Mouse (Mus musculus) left cerebral cortex, adult 2 months (tissue): ENCODE data around the gene Hoxa10. TPM values are rescaled to one million over a fixed set of nuclear protein-coding genes. Genes with fewer than 3 reads are reported as not detected.

Experiments used
- DNase-seq, 2 experiments: peaks; one replicate each; pipeline ENCODE4 v3.0.0; 2021 to 2022; ENCODE audit warnings: low spot score in 2 of 2, mixed read lengths in 1 of 2; ENCODE audit errors: extremely low spot score in 1 of 2
- H3K27ac ChIP-seq: fragments of 200-600 bp; 2 replicates; pipeline ENCODE4 v1.8.1; 2022
- H3K4me3 ChIP-seq: fragments of 200-600 bp; 2 replicates; pipeline ENCODE4 v1.8.1; 2022
- CTCF ChIP-seq: fragments of 200-600 bp; IDR thresholded peaks from 2 replicates; pipeline ENCODE4 v1.8.1; 2022; ENCODE audit warnings: antibody characterized with exemption, mild to moderate bottlenecking, moderate library complexity
- intact Hi-C: fragments of 180-260 bp; cut with DNase I; formaldehyde crosslinking; loops from one replicate; pipeline ENCODE4 v1.15.1; 2025
- total RNA-seq, 2 experiments: library from RNA; stranded (reverse); gene quantifications; 2 replicates each; pipeline ENCODE4 v1.2.3; 2021

Gene Hoxa10
- total RNA-seq, 2 experiments from 2014 or later = not detected

DNA sequence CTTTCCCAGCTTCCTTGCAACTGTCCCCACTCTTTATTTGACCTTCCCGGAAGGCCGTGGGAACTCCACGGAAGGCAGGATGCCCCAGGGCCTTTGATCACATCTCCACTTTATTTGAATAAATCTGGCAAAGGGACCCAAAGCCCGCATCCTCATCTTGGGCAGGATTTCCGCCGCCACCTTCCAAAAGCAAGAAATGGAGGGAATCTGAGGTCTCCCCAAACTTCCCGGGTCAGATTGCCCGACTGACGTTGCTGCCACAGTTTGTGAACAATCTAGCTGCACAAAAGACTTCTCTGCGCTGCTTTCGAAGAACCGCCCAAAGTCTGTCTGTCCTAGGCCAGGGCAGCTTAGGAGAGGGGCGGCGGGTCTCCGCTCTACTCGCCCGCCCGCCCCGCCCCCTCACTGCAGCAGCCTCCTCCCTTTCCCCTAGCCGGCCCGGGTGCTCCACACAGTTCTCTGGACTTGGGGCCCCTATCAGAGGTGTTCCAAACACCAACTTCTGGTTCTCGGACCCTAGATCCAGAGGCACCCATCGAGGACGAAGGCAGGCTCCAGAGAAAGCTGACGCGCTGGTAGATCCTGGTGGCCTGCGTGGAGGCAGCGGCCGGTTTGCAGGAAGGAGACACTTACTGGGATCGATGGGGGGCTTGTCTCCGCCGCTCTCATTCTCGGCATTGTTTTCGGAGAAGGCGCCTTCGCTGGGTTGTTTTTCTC lies 15.6 kb downstream of the Hoxa10 start:
- Histone ChIP-seq H3K4me3 (no peak overlapping the region), H3K27ac (no peak overlapping the region)
- no peak for TF ChIP-seq CTCF
- intact Hi-C loops = loop anchor here (5.0 to 10.0 kb wide), 2 partner anchors 840 to 1418 kb away; no protein-coding TSS in a partner anchor
- DNase-seq = no peak

DNA sequence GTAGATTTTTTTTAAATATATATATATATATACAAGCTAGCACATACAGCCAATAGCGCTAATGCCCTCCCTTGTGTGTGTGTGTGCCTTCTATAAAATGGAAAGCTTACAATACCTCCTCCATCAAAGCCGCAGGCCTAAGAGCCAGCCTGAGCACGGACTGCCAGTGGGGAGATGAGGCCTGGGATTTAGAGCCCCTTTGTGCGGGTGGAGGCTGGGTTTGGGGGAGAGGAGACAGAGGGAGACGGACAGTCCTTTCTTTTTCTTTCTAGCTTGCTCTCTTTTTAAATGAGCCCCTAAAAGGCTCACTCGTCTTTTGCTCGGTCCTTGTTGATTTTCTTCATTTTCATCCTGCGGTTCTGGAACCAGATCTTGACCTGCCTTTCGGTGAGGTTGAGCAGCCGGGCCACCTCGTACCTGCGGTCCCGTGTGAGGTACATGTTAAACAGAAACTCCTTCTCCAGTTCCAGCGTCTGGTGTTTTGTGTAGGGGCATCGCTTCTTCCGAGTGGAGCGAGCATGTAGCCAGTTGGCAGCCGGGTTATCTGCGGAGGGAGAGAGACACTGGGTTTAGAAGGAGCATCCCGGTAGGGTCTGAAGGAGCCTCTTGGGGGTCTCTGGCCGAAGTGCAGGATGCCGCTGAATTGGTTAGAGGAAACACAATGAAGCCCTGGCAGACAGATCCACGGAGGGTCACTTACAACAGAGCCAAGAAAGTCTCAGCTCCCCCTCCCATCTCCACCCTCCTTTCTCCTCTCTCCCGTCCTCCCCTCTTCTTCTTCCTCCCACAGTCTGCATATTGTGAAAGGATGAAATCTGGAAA lies 16.5 kb downstream of the Hoxa10 start:
- no peak for TF ChIP-seq CTCF
- Histone ChIP-seq H3K4me3 (no peak overlapping the region), H3K27ac (no peak overlapping the region)
- intact Hi-C loops = loop anchor here (5.0 to 10.0 kb wide), 2 partner anchors 839 to 1417 kb away; no protein-coding TSS in a partner anchor
- DNase-seq = no peak

DNA sequence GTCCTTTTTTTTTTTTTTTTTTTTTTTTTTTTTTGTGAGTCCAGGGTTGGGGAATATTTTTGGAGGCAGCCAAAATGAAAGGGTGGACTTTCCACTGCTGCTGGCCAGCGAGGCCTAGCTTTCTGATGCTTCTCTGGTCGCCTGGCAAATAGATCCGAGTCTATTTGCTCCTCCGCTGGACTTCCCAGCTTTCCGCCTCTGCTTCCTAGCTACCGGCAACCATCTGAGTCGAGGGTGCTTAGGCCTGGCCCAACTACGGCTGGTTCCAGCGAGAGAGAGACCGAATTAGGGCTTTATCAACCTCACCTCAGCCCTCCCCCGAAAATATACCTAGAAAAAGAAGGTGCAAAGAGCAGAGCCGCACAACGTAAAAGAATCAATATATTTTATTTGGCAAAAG lies 17.9 kb downstream of the Hoxa10 start:
- H3K27ac ChIP-seq = no peak overlapping the region
- intact Hi-C loops = loop anchor here (5.0 to 10.0 kb wide), 2 partner anchors 838 to 1415 kb away; no protein-coding TSS in a partner anchor

DNA sequence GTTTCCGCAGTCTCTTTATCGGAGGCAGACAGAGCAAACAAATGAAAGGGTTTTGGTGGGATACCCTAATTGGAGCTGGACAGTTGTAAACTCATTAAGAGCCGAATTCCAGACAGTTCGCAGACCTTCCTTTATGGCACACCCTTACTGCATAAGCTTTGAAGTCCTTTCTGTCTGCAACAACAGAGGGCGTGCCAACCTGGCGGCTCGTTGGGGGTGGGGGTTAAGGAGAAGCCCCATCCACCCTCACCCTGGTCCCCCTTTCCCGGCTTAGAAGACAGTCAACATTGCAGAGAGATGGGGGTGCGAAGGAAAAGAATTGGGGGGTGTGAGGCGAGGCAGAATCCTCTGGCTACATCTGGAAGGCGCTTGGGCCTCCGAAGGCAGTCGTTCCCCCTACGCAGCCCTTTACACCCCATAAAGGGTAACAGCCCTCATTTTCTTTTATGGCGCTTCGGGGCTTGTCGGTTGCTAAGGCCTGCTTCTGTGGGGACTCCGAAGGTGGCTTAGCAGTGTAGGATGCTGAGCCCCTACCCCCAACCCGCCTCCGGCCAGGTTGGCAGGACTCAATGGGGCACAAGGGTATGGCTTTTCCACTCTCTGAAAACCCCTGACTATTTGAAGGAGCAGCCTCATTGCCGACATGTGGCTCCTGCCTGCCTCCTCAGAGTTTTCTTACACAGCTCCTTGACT lies 18.5 kb downstream of the Hoxa10 start:
- Histone ChIP-seq H3K27ac (no peak overlapping the region), H3K4me3 (peak overlapping the region; percentile 53)
- intact Hi-C loops = loop anchor here (1.0 to 10.0 kb wide), 4 partner anchors 347 to 1415 kb away; no protein-coding TSS in a partner anchor
- no peak for TF ChIP-seq CTCF
- DNase-seq = no peak

More for the DNA sequence above, 17.9 kb downstream of the Hoxa10 start:
- DNase-seq = no peak
- no peak for TF ChIP-seq CTCF
- H3K4me3 ChIP-seq = no peak overlapping the region

DNA sequence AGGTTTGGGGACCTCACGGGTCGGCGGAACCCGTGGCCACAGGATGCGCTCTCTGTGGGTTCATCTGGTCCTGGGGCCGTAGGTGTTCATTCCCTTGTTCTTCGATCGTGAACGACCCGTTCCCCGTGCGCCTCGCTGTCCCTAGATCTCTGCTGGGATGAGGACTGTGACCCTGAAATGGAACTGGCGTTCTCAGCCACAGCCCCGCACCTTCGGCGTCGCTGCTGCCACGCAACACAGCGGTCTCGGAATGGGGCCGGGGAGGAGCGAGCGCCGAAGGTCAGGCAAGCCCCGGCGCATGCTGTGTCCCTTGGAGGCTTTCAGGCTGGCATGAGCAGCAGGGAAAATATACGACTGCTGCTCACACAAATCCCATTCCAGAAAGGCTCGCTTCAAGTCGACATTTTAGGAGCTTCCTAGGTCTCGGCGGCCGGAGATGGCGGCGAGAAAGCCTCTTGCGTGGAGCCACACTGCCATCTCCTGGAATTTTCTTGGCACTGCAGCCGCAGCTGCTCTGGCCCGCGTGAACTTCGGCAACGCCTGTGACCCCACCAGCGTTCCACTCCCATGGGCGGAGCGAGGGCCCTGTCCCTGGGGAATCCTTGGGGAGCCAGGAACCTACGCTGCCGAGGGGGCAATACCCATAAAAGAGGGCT lies 19.2 kb downstream of the Hoxa10 start, which contains the start of gene Hoxa7:
TSS of gene Hoxa7 (minus strand) at position 518 of the 656 bp plus-strand sequence.
- H3K4me3 ChIP-seq = peak within 1 kb of the TSS; percentile 53
- peak; percentile 100 for TF ChIP-seq CTCF
- peak; percentile 82 for DNase-seq
- H3K27ac ChIP-seq = no peak within 1 kb of the TSS
- intact Hi-C loops = loop anchor here (1.0 to 10.0 kb wide), 4 partner anchors 347 to 1414 kb away; no protein-coding TSS in a partner anchor

DNA sequence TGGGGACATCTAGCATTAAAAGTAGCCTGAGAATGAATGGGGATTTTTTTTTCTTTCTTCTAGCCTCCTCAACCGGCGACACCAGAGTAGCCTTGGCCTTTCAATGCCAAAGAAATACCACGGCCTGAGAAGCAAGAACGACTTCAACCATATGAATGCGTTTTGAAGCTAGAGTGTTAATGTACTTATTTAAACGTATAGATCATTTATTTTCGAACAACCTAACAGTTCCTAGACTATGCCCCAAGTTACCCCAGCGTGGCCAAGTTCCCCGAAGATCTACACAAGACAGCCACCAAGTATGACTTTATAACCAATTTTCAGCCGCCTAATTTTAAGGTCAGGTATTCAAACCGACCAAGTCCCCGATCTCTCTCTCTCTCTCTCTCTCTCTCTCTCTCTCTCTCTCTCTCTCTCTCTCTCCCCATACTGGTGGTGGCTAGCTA lies 19.8 kb downstream of the Hoxa10 start:
- intact Hi-C loops = loop anchor here (1.0 to 10.0 kb wide), 4 partner anchors 346 to 1414 kb away; no protein-coding TSS in a partner anchor
- H3K4me3 ChIP-seq = peak overlapping the region; percentile 53; the same call in 1 of the 2 replicates

DNA sequence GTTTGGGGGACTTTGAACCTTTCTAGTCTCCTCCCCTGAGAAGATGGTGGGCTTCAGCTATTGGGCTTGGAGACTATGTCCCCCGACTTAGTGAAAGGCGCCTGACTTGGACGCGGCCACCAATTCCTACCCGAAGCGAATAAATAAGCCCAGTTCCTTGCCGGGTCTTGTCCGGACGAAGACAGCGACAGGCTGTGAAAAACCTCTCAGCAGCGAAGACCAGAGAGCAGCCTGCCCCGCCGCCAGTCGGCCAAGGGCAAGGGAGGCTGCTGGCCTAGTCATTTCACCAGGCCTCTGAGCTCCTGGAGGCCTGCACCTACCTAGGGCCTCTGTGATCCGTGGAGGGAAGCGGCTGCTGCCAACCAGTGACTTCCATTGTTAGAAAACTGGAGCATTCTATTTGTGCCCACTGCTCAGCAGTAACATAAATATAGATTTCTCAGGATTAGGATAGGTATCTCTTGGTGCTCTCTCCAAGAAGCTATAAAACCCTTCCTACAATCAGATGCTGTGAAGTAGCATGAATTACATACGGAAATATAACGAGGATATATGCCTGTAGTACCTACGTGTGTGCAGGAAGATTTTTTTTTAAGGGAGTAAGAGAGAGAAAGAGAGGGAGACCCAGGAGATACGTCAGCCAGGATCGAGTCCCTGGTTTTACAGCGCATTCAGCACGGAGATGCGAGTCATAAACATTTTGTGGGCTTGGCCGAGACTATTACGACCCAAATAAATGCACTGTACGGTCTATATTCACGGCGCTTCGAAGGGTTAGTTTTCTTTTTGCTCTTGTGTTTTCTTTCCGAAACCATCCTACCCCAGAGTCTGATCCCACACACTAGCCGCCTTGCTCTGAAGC lies 20.4 kb downstream of the Hoxa10 start:
- Histone ChIP-seq H3K4me3 (no peak overlapping the region), H3K27ac (no peak overlapping the region)
- no peak for DNase-seq
- no peak for TF ChIP-seq CTCF
- intact Hi-C loops = loop anchor here (2.0 to 10.0 kb wide), 3 partner anchors 345 to 1413 kb away; no protein-coding TSS in a partner anchor

More for the DNA sequence above, 19.8 kb downstream of the Hoxa10 start:
- H3K27ac ChIP-seq = no peak overlapping the region
- DNase-seq = no peak
- TF ChIP-seq CTCF = no peak

DNA sequence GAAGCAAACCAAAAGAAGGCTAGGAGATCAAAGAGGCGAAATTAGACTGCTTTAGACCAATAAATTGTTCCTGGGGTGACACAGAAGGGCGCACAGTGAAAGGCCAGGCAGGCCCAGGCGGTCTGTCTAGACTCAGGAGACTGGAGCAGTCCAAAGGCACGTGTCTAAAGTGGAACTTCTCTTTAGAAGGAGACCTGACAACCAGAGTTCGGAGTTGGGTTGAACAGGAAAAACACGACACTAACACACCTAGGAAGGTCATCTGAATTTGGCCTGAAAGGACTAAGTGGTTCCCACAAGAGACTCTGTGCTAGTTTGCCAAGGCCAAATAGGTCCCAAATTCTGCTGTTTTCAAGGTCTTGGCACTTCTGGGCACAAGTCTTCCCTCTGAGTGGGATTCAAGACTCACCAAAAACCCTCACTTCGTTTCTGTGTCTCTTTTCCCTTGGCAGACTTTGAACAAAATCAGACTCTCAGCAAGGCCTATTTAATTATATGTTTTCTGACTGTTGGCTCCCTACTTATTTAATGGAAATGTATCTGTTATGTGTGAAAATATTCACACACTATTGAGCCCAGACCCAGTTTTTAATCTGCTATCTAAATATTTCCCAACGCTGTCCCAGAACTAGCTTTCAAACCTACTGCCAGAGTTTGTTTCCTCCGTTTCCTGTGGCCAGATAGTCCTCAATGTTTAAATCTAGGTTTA lies 21.3 kb downstream of the Hoxa10 start:
- no peak overlapping the region for H3K4me3 ChIP-seq
- intact Hi-C loops = loop anchor here (5.0 kb wide), 1 partner anchor 212 kb away; no protein-coding TSS in a partner anchor
- no peak overlapping the region for H3K27ac ChIP-seq
- TF ChIP-seq CTCF = no peak
- DNase-seq = no peak

DNA sequence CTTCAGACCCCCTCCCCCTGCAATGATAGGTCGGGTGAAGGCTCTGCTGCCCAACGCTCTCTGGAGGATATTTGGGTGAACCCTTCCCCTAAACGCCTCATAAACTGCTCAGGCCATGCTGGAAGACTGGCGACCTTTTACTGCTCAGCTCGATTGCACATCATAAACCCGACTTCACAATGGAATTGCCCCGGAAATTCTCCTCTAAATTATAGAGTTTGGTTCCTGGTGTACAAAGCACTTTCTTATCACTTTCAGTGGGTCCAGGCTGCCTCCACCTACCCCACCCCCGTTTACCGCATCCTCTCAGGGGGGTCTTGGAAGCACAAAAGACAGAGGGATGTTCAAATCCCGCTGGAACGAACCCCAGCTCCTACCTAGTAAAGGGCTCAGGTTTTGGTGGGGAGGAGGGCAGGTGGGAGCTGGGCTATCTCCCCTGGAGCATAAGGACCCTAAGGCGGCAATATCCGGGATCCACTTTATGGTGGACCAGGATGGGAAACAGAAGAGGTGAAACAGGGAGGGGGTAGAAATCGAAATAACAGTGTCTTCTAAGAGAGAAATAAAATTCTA lies 21.9 kb downstream of the Hoxa10 start:
- Histone ChIP-seq H3K4me3 (no peak overlapping the region), H3K27ac (no peak overlapping the region)
- no peak for DNase-seq
- no peak for TF ChIP-seq CTCF
- intact Hi-C loops = loop anchor here (5.0 kb wide), 1 partner anchor 211 kb away; no protein-coding TSS in a partner anchor
